Mouse (Mus musculus) G1E (cell line): ENCODE data around the gene Camkmt.

Experiments
- CTCF ChIP-seq: IDR thresholded peaks from 2 replicates; pipeline ENCODE4 v1.5.1; 2012; ENCODE audit warnings: low read depth, low read length, inconsistent platforms, mixed read lengths
- GATA1 ChIP-seq: IDR thresholded peaks from 2 replicates; pipeline ENCODE4 v1.6.1; 2012; ENCODE audit warnings: borderline replicate concordance, low read length, inconsistent platforms, mixed read lengths
- GATA2 ChIP-seq: IDR thresholded peaks from 2 replicates; pipeline ENCODE4 v1.6.1; 2012; ENCODE audit warnings: low read depth, low read length, inconsistent platforms, borderline replicate concordance
- TAL1 ChIP-seq: conservative IDR thresholded peaks from 2 replicates; pipeline ENCODE4 v1.6.1; 2012; ENCODE audit warnings: low read depth, low read length, inconsistent platforms, mixed read lengths

GRCm38 (mm10) chr17:85089011-85089410 is 1.3 kb upstream of the Camkmt start:
- TF ChIP-seq TAL1, result no peak
- no peak for TF ChIP-seq CTCF
- TF ChIP-seq GATA1, result no peak
- no peak for TF ChIP-seq GATA2
